ENCODE assay signal across 7 mouse cellular contexts in the genomic region with DNA sequence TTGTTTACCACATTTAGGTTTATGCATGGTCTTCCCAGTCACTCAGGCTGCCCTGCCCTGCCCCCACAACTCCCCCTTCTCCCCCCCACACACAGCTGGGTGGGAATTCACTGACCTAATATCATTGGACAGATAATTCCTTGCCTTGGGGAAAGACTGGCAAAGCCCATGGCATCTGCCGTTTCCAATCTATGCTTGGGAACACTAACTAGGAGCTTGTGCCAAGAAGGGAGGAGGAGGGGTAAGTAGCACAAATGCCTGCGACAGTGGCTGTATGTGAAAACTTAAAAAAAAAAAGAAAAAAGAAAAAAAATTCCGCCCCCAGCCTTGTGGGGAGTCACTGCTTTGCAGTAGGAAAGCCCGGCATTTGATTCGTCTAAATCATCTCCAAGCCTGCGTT. TPM values are rescaled to one million over a fixed set of nuclear protein-coding genes. Genes with fewer than 3 reads are reported as not detected.
DNase-seq lines count a peak whose midpoint lies in the region; ATAC-seq lines count a peak whose summit lies in the region.

No protein-coding gene starts in this region.

- WGBS in forebrain, embryonic 13.5 days = 8% methylated on average over 6 of the region's 6 CpGs

- no peaks in the 10 kb centered on the region for H3K9me3 ChIP-seq in forebrain, embryonic 13.5 days (replicated peaks)

- H3K4me3 ChIP-seq in forebrain, embryonic 13.5 days = no peak overlapping the region

- 0 out of 2 replicates have a peak overlapping the region, but pooled peaks have one; percentile 16 for H3K9ac ChIP-seq in forebrain, embryonic 13.5 days

- H3K4me1 ChIP-seq in forebrain, embryonic 13.5 days = peaks cover 59% of the 10 kb centered on the region

- H3K27ac ChIP-seq in forebrain, embryonic 13.5 days = peak overlapping the region; percentile 87

- peak; percentile 71 for ATAC-seq in forebrain, embryonic 13.5 days
- no peak for ATAC-seq in CD4-positive, CD25-positive, alpha-beta regulatory T cell, adult 4 months

- H3K27me3 ChIP-seq in forebrain, embryonic 13.5 days = no peaks in the 10 kb centered on the region

- peak overlapping the region; percentile 28 for H3K4me2 ChIP-seq in forebrain, embryonic 13.5 days

- peaks cover 20% of the 10 kb centered on the region; the same call in 1 of the 2 replicates for H3K36me3 ChIP-seq in forebrain, embryonic 13.5 days (ENCODE audit: poor library complexity, severe bottlenecking)

- peak; percentile 28 for DNase-seq in ovary, postnatal 36 days (ENCODE audit: low spot score)
- no peak for DNase-seq in ovary, postnatal 14 days (ENCODE audit: low spot score)
- DNase-seq in layer of hippocampus, adult 8-10 months (ENCODE audit: low spot score in 2 of 2) = peak; percentile 62 to 65
- peak; percentile 72 to 83 for DNase-seq in right cerebral cortex, postnatal 10 days (ENCODE audit: low spot score in 2 of 2)
- no peak for DNase-seq in adrenal gland, postnatal 36 days

RNA-seq across cellular contexts. Expression of a gene that starts 56.4 kb away (rescaled TPM):
- polyA plus RNA-seq in forebrain, embryonic 13.5 days (2015; fragmentation: Nextera tagmentation; extraction: Ambion mirVana) = 47.9 and 56.7 TPM in 2 replicates
- total RNA-seq in layer of hippocampus, adult 8-10 months (2022) = 10 to 100 TPM; 60.7 to 72.9 (median 65.8) TPM
- polyA plus RNA-seq in CD4-positive, CD25-positive, alpha-beta regulatory T cell, adult 4 months (2017; shearing (Covaris generic)) = not detected
- 100 to 1,000 TPM; 190 to 480 TPM for total RNA-seq in adrenal gland, postnatal 36 days (2021)

RNA-seq across cellular contexts. Expression of a gene that starts 57.4 kb away (rescaled TPM):
- 104 and 106 TPM in 2 replicates for polyA plus RNA-seq in forebrain, embryonic 13.5 days (2015; fragmentation: Nextera tagmentation; extraction: Ambion mirVana)
- 10 to 100 TPM; 51.6 to 59.4 (median 55.8) TPM for total RNA-seq in layer of hippocampus, adult 8-10 months (2022)
- 1 to 10 TPM; 7.8 to 8.2 TPM for polyA plus RNA-seq in CD4-positive, CD25-positive, alpha-beta regulatory T cell, adult 4 months (2017; shearing (Covaris generic))
- total RNA-seq in adrenal gland, postnatal 36 days (2021) = 10 to 100 TPM; 65.6 to 68.6 TPM

Comparison
In these comparisons a context has a peak if more than half of its experiments do, and no peak if none do; other contexts are left out.
1. DNase-seq: peak in ovary, postnatal 36 days (single experiment), layer of hippocampus, adult 8-10 months (2 of 2) and right cerebral cortex, postnatal 10 days (2 of 2); none in ovary, postnatal 14 days (single experiment) and adrenal gland, postnatal 36 days (0 of 2).